Mouse (Mus musculus): Measurements from ENCODE around the gene Kansl1l. TPM values are rescaled to one million over a fixed set of nuclear protein-coding genes. Genes with fewer than 3 reads are reported as not detected.
"Not testable (repeated sequence)": the region's sequence is repeated elsewhere in the genome, so short reads cannot be mapped to it uniquely, and the experiment has no call there.

The Kansl1l gene
- polyA plus RNA-seq, 1 experiment from 2014 or later = 5.4 TPM

- H3K4me1 ChIP-seq (replicated peaks; ENCODE audit: control insufficient read depth, insufficient read depth, low read length) = peaks cover 16% of the 10 kb centered on the region
- H3K27ac ChIP-seq (ENCODE audit: low read depth, low read length); ATAC-seq (replicated peaks; ENCODE audit: low FRiP score); H3K27me3 ChIP-seq (replicated peaks; ENCODE audit: control insufficient read depth, insufficient read depth, low read length); H3K9me3 ChIP-seq (ENCODE audit: control insufficient read depth, low read length); H3K4me2 ChIP-seq; H3K4me3 ChIP-seq (ENCODE audit: low read depth, low read length); DNase-seq (ENCODE audit: low spot score); H3K36me3 ChIP-seq (ENCODE audit: control insufficient read depth, insufficient read depth, low read length); H3K9ac ChIP-seq (ENCODE audit: low read depth, low read length): not testable (repeated sequence)
- 87% methylated on average over 10 of the region's 10 CpGs for WGBS
Measured at GRCm38 (mm10) chr1:66699630-66700029, 117.7 kb downstream of the Kansl1l start.

DNA sequence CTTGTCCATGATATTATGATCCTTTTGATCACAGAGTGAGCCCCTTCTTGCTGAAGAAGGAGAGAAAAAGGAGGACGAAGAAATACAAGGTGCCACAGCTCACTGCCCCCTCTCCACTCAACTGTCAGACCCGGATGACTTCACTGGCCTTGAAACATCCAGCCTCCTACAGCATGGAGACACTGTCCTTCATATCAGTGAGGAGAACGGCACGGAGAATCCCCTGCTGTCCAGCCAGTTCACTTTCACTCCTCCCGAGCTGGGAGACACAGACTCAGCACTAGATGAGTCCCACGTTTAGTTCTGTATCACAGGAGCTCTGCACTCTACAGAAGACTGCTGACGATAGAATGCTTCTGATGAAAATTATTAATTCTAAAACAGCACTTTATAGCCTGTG is 122.1 kb downstream of the Kansl1l start:
- Histone ChIP-seq H3K27me3 (replicated peaks; ENCODE audit: control insufficient read depth, insufficient read depth, low read length) (no peaks in the 10 kb centered on the region), H3K36me3 (ENCODE audit: control insufficient read depth, insufficient read depth, low read length) (no peaks in the 10 kb centered on the region), H3K27ac (ENCODE audit: low read depth, low read length) (no peak overlapping the region), H3K4me2 (no peak overlapping the region), H3K4me3 (ENCODE audit: low read depth, low read length) (no peak overlapping the region), H3K4me1 (replicated peaks; ENCODE audit: control insufficient read depth, insufficient read depth, low read length) (no peaks in the 10 kb centered on the region), H3K9ac (ENCODE audit: low read depth, low read length) (no peak overlapping the region), H3K9me3 (ENCODE audit: control insufficient read depth, low read length) (no peaks in the 10 kb centered on the region)
- no peak for ATAC-seq (replicated peaks; ENCODE audit: low FRiP score)
- DNase-seq (ENCODE audit: low spot score) = no peak
- WGBS = 71% methylated on average over 7 of the region's 7 CpGs

DNA sequence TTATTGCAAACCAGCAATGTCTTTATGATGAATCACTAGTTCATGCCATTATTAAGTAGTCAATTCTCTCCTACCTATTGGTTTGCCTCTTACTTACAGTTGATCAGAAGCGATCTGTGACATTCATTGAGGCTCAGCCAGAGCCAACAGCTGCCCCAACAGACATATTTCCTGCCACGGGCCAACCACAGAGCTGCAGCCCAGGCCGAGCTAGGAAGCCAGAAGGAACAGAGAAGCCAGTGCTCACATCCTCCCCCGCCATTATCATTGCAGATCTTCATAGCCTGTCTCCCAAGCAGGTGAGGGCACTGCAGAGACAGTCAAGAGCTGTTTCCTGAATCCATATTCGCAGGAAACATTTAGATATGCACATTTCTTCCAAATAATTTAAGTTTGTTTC is 123.1 kb downstream of the Kansl1l start:
- no peak for DNase-seq (ENCODE audit: low spot score)
- no peak overlapping the region for H3K4me3 ChIP-seq (ENCODE audit: low read depth, low read length)
- no peak for ATAC-seq (replicated peaks; ENCODE audit: low FRiP score)

DNA sequence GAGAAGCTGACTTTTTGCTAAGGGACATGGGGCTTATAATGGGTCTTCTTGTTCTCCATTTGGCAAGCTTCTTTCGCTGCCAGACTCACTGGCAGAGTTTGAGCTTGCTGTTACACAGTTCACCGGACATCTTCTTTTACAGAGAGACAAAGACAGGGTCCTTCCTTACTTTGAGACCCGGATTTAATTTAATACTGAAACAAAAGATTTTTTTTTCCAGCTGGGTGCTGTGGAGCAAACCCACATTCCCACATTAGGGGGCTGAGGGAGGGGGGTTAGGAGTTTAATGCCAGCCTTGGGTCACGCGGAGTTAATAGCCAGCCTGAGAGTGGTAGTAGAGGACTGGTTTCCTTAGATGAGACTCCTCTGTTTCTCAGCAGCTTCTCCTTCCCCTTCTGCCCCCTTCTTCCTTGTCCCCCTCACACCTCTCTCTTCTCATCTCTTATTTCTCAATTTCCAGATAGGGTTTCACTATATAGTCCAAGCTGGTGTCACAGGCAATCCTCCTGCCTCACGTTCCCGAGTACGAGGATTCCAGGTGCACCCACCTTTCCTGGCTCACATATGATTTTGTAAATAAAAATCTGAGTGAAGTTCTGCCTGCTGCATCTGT is 124.5 kb downstream of the Kansl1l start:
- H3K27ac ChIP-seq (ENCODE audit: low read depth, low read length) = no peak overlapping the region
- no peak overlapping the region for H3K4me2 ChIP-seq
- 84% methylated on average over 8 of the region's 8 CpGs for WGBS
- ATAC-seq (replicated peaks; ENCODE audit: low FRiP score) = no peak
- no peaks in the 10 kb centered on the region for H3K36me3 ChIP-seq (ENCODE audit: control insufficient read depth, insufficient read depth, low read length)
- no peaks in the 10 kb centered on the region for H3K27me3 ChIP-seq (replicated peaks; ENCODE audit: control insufficient read depth, insufficient read depth, low read length)
- H3K4me1 ChIP-seq (replicated peaks; ENCODE audit: control insufficient read depth, insufficient read depth, low read length) = no peaks in the 10 kb centered on the region
- H3K4me3 ChIP-seq (ENCODE audit: low read depth, low read length) = no peak overlapping the region
- no peaks in the 10 kb centered on the region for H3K9me3 ChIP-seq (ENCODE audit: control insufficient read depth, low read length)
- no peak overlapping the region for H3K9ac ChIP-seq (ENCODE audit: low read depth, low read length)
- no peak for DNase-seq (ENCODE audit: low spot score)

More for the DNA sequence above, 123.1 kb downstream of the Kansl1l start:
- H3K27ac ChIP-seq (ENCODE audit: low read depth, low read length) = no peak overlapping the region
- no peaks in the 10 kb centered on the region for H3K36me3 ChIP-seq (ENCODE audit: control insufficient read depth, insufficient read depth, low read length)
- H3K27me3 ChIP-seq (replicated peaks; ENCODE audit: control insufficient read depth, insufficient read depth, low read length) = no peaks in the 10 kb centered on the region
- no peak overlapping the region for H3K9ac ChIP-seq (ENCODE audit: low read depth, low read length)
- no peak overlapping the region for H3K4me2 ChIP-seq
- WGBS = 48% methylated on average over 5 of the region's 5 CpGs
- no peaks in the 10 kb centered on the region for H3K9me3 ChIP-seq (ENCODE audit: control insufficient read depth, low read length)
- no peaks in the 10 kb centered on the region for H3K4me1 ChIP-seq (replicated peaks; ENCODE audit: control insufficient read depth, insufficient read depth, low read length)

DNA sequence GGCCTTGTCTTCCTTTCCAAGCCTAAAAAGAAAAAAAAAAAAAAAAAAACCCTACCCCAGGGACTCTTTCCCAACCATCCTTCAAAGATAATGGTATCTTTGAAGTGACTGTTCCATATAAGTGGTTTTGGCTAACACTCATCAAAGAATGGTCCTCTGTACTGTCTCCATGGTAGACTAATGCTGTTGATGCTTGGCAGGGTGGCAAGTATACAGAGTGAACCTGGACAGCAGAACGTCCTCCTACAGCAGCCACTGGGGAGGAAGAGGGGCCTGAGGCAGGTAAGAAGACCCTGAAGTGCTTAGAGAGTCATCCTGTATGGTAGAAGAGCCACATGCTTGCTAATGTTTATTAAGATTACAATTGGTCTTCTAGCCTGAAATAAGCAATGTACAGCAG is 125.1 kb downstream of the Kansl1l start:
- no peak for ATAC-seq (replicated peaks; ENCODE audit: low FRiP score)

GRCm38 (mm10) chr1:66691772-66692171 is 125.6 kb downstream of the Kansl1l start:
- no peak overlapping the region for H3K4me2 ChIP-seq
- no peak overlapping the region for H3K4me3 ChIP-seq (ENCODE audit: low read depth, low read length)
- no peak overlapping the region for H3K27ac ChIP-seq (ENCODE audit: low read depth, low read length)
- no peak for DNase-seq (ENCODE audit: low spot score)
- WGBS = 63% methylated on average over 3 of the region's 3 CpGs
- H3K9me3 ChIP-seq (ENCODE audit: control insufficient read depth, low read length) = no peaks in the 10 kb centered on the region
- no peak overlapping the region for H3K9ac ChIP-seq (ENCODE audit: low read depth, low read length)
- H3K4me1 ChIP-seq (replicated peaks; ENCODE audit: control insufficient read depth, insufficient read depth, low read length) = no peaks in the 10 kb centered on the region
- no peak for ATAC-seq (replicated peaks; ENCODE audit: low FRiP score)
- H3K27me3 ChIP-seq (replicated peaks; ENCODE audit: control insufficient read depth, insufficient read depth, low read length) = no peaks in the 10 kb centered on the region
- no peaks in the 10 kb centered on the region for H3K36me3 ChIP-seq (ENCODE audit: control insufficient read depth, insufficient read depth, low read length)

More for the DNA sequence above, 125.1 kb downstream of the Kansl1l start:
- Histone ChIP-seq H3K27ac (ENCODE audit: low read depth, low read length) (no peak overlapping the region), H3K4me1 (replicated peaks; ENCODE audit: control insufficient read depth, insufficient read depth, low read length) (no peaks in the 10 kb centered on the region), H3K36me3 (ENCODE audit: control insufficient read depth, insufficient read depth, low read length) (no peaks in the 10 kb centered on the region), H3K9me3 (ENCODE audit: control insufficient read depth, low read length) (no peaks in the 10 kb centered on the region), H3K27me3 (replicated peaks; ENCODE audit: control insufficient read depth, insufficient read depth, low read length) (no peaks in the 10 kb centered on the region), H3K4me3 (ENCODE audit: low read depth, low read length) (no peak overlapping the region), H3K9ac (ENCODE audit: low read depth, low read length) (no peak overlapping the region), H3K4me2 (no peak overlapping the region)
- 76% methylated on average over 1 of the region's 1 CpGs for WGBS
- no peak for DNase-seq (ENCODE audit: low spot score)

DNA sequence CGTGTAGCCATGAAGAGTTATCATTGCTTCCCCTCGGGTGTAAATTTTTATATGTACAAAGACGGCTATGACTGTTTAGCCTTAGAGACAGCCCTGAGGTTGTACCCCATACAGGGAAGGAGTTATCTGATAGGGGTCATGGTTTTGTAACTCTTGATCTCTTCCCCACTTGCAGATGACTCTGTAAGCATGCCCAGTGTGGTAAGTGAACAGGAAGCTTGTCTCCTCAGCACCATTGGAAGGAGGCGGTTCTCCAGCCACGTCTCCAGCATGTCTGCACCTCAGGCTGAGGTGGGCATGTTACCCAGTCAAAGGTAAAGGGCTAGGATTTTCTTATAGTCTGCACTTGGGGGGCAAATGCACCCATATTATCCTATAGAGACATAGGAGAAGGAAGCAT is 134.4 kb downstream of the Kansl1l start:
- no peak overlapping the region for H3K9ac ChIP-seq (ENCODE audit: low read depth, low read length)
- H3K4me2 ChIP-seq = no peak overlapping the region
- H3K36me3 ChIP-seq (ENCODE audit: control insufficient read depth, insufficient read depth, low read length) = no peaks in the 10 kb centered on the region
- no peaks in the 10 kb centered on the region for H3K27me3 ChIP-seq (replicated peaks; ENCODE audit: control insufficient read depth, insufficient read depth, low read length)
- DNase-seq (ENCODE audit: low spot score) (no peak), ATAC-seq (replicated peaks; ENCODE audit: low FRiP score) (no peak)
- 77% methylated on average over 5 of the region's 5 CpGs for WGBS
- no peak overlapping the region for H3K27ac ChIP-seq (ENCODE audit: low read depth, low read length)
- H3K4me1 ChIP-seq (replicated peaks; ENCODE audit: control insufficient read depth, insufficient read depth, low read length) = no peaks in the 10 kb centered on the region
- H3K9me3 ChIP-seq (ENCODE audit: control insufficient read depth, low read length) = no peaks in the 10 kb centered on the region
- no peak overlapping the region for H3K4me3 ChIP-seq (ENCODE audit: low read depth, low read length)

DNA sequence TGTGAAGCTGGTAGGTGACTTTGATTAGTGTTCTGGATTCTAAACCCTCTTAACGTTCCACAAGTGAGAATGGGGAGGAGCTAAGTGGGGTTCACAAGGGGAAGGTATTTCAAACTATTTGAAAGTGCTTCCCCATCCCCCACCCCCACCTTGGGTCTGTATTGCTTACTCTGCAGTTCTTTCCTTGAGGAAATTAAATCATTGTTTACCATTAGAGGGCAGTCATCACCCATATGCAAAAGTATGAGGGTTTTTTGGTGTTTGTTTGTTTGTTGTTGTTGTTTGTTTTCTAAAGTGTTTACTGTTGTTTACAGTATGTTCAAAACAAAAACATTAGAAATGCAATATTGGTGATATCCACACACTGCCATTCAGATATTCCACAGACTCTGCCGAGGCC is 138.7 kb downstream of the Kansl1l start:
- H3K9me3 ChIP-seq (ENCODE audit: control insufficient read depth, low read length) = no peaks in the 10 kb centered on the region
- ATAC-seq (replicated peaks; ENCODE audit: low FRiP score) (no peak), DNase-seq (ENCODE audit: low spot score) (no peak)
- no peak overlapping the region for H3K27ac ChIP-seq (ENCODE audit: low read depth, low read length)
- no peaks in the 10 kb centered on the region for H3K36me3 ChIP-seq (ENCODE audit: control insufficient read depth, insufficient read depth, low read length)
- no peak overlapping the region for H3K4me3 ChIP-seq (ENCODE audit: low read depth, low read length)
- no peak overlapping the region for H3K9ac ChIP-seq (ENCODE audit: low read depth, low read length)
- H3K27me3 ChIP-seq (replicated peaks; ENCODE audit: control insufficient read depth, insufficient read depth, low read length) = no peaks in the 10 kb centered on the region
- WGBS = 47% methylated on average over 2 of the region's 2 CpGs
- no peaks in the 10 kb centered on the region for H3K4me1 ChIP-seq (replicated peaks; ENCODE audit: control insufficient read depth, insufficient read depth, low read length)
- no peak overlapping the region for H3K4me2 ChIP-seq

GRCm38 (mm10) chr1:66677928-66678327 is 139.4 kb downstream of the Kansl1l start:
- H3K27ac ChIP-seq (ENCODE audit: low read depth, low read length) = no peak overlapping the region
- H3K9me3 ChIP-seq (ENCODE audit: control insufficient read depth, low read length) = no peaks in the 10 kb centered on the region
- H3K9ac ChIP-seq (ENCODE audit: low read depth, low read length) = no peak overlapping the region
- no peak overlapping the region for H3K4me2 ChIP-seq
- DNase-seq (ENCODE audit: low spot score) (no peak), ATAC-seq (replicated peaks; ENCODE audit: low FRiP score) (no peak)
- H3K4me3 ChIP-seq (ENCODE audit: low read depth, low read length) = no peak overlapping the region
- H3K4me1 ChIP-seq (replicated peaks; ENCODE audit: control insufficient read depth, insufficient read depth, low read length) = no peaks in the 10 kb centered on the region
- no peaks in the 10 kb centered on the region for H3K27me3 ChIP-seq (replicated peaks; ENCODE audit: control insufficient read depth, insufficient read depth, low read length)
- H3K36me3 ChIP-seq (ENCODE audit: control insufficient read depth, insufficient read depth, low read length) = no peaks in the 10 kb centered on the region
- 79% methylated on average over 14 of the region's 14 CpGs for WGBS

Measured in liver, embryonic 11.5 days (tissue).